Mouse (Mus musculus): ENCODE data around the gene Ero1lb.

Gene Ero1lb

GRCm38 (mm10) chr13:12565621-12566390 lies at the start of gene Ero1lb:
Ero1lb (plus strand) TSS chr13:12565874.
- DNase-seq = peak; percentile 99

GRCm38 (mm10) chr13:12519371-12519770 lies 46.3 kb upstream of the Ero1lb start:
- DNase-seq = peak; percentile 4

- peak; percentile 69 for DNase-seq
These were observed 45.6 kb upstream of the Ero1lb start, which contains the start of gene Edaradd for GRCm38 (mm10) chr13:12519955-12520584. Edaradd (minus strand) TSS chr13:12520438.

GRCm38 (mm10) chr13:12522346-12522745 lies 43.3 kb upstream of the Ero1lb start:
- no peak for DNase-seq

- no peak for DNase-seq
These were observed 40.0 kb upstream of the Ero1lb start for GRCm38 (mm10) chr13:12525678-12526077.

- DNase-seq = peak; percentile 16
These were observed 31.0 kb upstream of the Ero1lb start for GRCm38 (mm10) chr13:12534628-12535027.

GRCm38 (mm10) chr13:12537971-12538370 lies 27.7 kb upstream of the Ero1lb start:
- peak; percentile 71 for DNase-seq

- no peak for DNase-seq
These were observed 26.0 kb upstream of the Ero1lb start for GRCm38 (mm10) chr13:12539716-12540115.

GRCm38 (mm10) chr13:12540119-12540518 lies 25.6 kb upstream of the Ero1lb start:
- no peak for DNase-seq

- peak; percentile 54 for DNase-seq
These were observed 23.4 kb upstream of the Ero1lb start for GRCm38 (mm10) chr13:12542006-12542981.

GRCm38 (mm10) chr13:12543246-12543645 lies 22.4 kb upstream of the Ero1lb start:
- DNase-seq = no peak

GRCm38 (mm10) chr13:12543880-12544568 lies 21.6 kb upstream of the Ero1lb start:
- no peak for DNase-seq

GRCm38 (mm10) chr13:12554211-12554610 lies 11.5 kb upstream of the Ero1lb start:
- no peak for DNase-seq

- no peak for DNase-seq
These were observed 6.6 kb upstream of the Ero1lb start for GRCm38 (mm10) chr13:12559044-12559443.

GRCm38 (mm10) chr13:12559462-12560120 lies 6.1 kb upstream of the Ero1lb start:
- no peak for DNase-seq

- DNase-seq = no peak
These were observed 3.9 kb upstream of the Ero1lb start for GRCm38 (mm10) chr13:12561729-12562128.

GRCm38 (mm10) chr13:12562256-12562655 lies 3.4 kb upstream of the Ero1lb start:
- no peak for DNase-seq

- DNase-seq = no peak
These were observed 2.3 kb downstream of the Ero1lb start for GRCm38 (mm10) chr13:12567936-12568335.

GRCm38 (mm10) chr13:12568597-12569469 lies 3.2 kb downstream of the Ero1lb start:
- no peak for DNase-seq

- DNase-seq = no peak
These were observed 4.1 kb downstream of the Ero1lb start for GRCm38 (mm10) chr13:12569741-12570140.
